Mouse (Mus musculus) MEL (cell line): ENCODE results near the gene Gm9918. TPM values are rescaled to one million over a fixed set of nuclear protein-coding genes. Genes with fewer than 3 reads are reported as not detected.

ENCODE experiments used
- DNase-seq: peaks from one replicate; pipeline ENCODE4 v3.0.0; 2011; ENCODE audit warnings: low read depth, low spot score
- H3K27ac ChIP-seq: 2 replicates; pipeline ENCODE4 v1.5.1; 2012; ENCODE audit warnings: low read depth, mild to moderate bottlenecking, control low read depth, low read length, moderate library complexity; ENCODE audit not compliant: control insufficient read depth
- H3K27me3 ChIP-seq, 2 experiments: fragments of 150-350 bp in 1 of 2; sonication (generic) in 1 of 2; 2 replicates each; pipeline ENCODE4 v1.6.1; 2012; ENCODE audit warnings: low read length in 2 of 2, mild to moderate bottlenecking in 2 of 2, improper control_type of control experiment in 1 of 2, moderate library complexity in 1 of 2; ENCODE audit not compliant: insufficient read depth in 2 of 2, control insufficient read depth in 1 of 2
- H3K36me3 ChIP-seq, 2 experiments: 2 replicates each; pipeline ENCODE4 v1.6.1; 2012 to 2014; ENCODE audit warnings: low read length in 2 of 2, improper control_type of control experiment in 1 of 2, inconsistent platforms in 1 of 2, mild to moderate bottlenecking in 1 of 2; ENCODE audit not compliant: insufficient read depth in 2 of 2, control insufficient read depth in 1 of 2
- H3K4me1 ChIP-seq, 2 experiments: fragments of 150-350 bp in 1 of 2; sonication (generic) in 1 of 2; 2 replicates each; pipeline ENCODE4 v1.6.1; 2012; ENCODE audit warnings: low read length in 2 of 2, improper control_type of control experiment in 1 of 2, mild to moderate bottlenecking in 1 of 2; ENCODE audit not compliant: insufficient read depth in 2 of 2, control insufficient read depth in 1 of 2
- H3K4me3 ChIP-seq, 2 experiments: fragments of 150-350 bp in 1 of 2; sonication (generic) in 1 of 2; 2 replicates each; pipeline ENCODE4 v1.5.1; 2012; ENCODE audit warnings: low read depth in 2 of 2, low read length in 2 of 2, mild to moderate bottlenecking in 2 of 2, moderate library complexity in 2 of 2, control low read depth in 1 of 2, improper control_type of control experiment in 1 of 2; ENCODE audit not compliant: control insufficient read depth in 1 of 2, insufficient read depth in 1 of 2
- H3K79me2 ChIP-seq: 2 replicates; pipeline ENCODE4 v1.6.1; 2012; ENCODE audit warnings: mild to moderate bottlenecking, low read length, moderate library complexity; ENCODE audit not compliant: control insufficient read depth, poor library complexity, insufficient read depth
- H3K9ac ChIP-seq: 2 replicates; pipeline ENCODE4 v1.6.1; 2012; ENCODE audit warnings: low read depth, mild to moderate bottlenecking, control low read depth, low read length, moderate library complexity; ENCODE audit not compliant: control insufficient read depth, poor library complexity, severe bottlenecking
- H3K9me3 ChIP-seq: fragments of 150-350 bp; sonication (generic); replicated peaks from 2 replicates; pipeline ENCODE4 v1.6.1; 2012; ENCODE audit warnings: mild to moderate bottlenecking, low read length, improper control_type of control experiment, moderate library complexity; ENCODE audit not compliant: insufficient read depth
- BHLHE40 ChIP-seq: IDR thresholded peaks from 2 replicates; pipeline ENCODE4 v1.6.1; 2012; ENCODE audit warnings: low read depth, mild to moderate bottlenecking, inconsistent platforms, low read length, improper control_type of control experiment, borderline replicate concordance
- CHD1 ChIP-seq: IDR thresholded peaks from 2 replicates; pipeline ENCODE4 v1.6.1; 2012; ENCODE audit warnings: low read depth, mild to moderate bottlenecking, inconsistent platforms, low read length, improper control_type of control experiment
- CHD2 ChIP-seq: IDR thresholded peaks from 2 replicates; pipeline ENCODE4 v1.6.1; 2011; ENCODE audit warnings: low read length, improper control_type of control experiment
- E2F4 ChIP-seq: IDR thresholded peaks from 2 replicates; pipeline ENCODE4 v1.6.1; 2011; ENCODE audit warnings: low read depth, low read length, improper control_type of control experiment, borderline replicate concordance
- EP300 ChIP-seq, 2 experiments: IDR thresholded peaks; 2 replicates each; pipeline ENCODE4 v1.6.1; 2011; ENCODE audit warnings: improper control_type of control experiment in 2 of 2, low read length in 2 of 2, low read depth in 1 of 2, mild to moderate bottlenecking in 1 of 2
- GABPA ChIP-seq: IDR thresholded peaks from 2 replicates; pipeline ENCODE4 v1.6.1; 2012; ENCODE audit warnings: low read depth, mild to moderate bottlenecking, inconsistent platforms, low read length, improper control_type of control experiment, moderate library complexity
- GATA1 ChIP-seq: IDR thresholded peaks from 2 replicates; pipeline ENCODE4 v1.6.1; 2011; ENCODE audit warnings: low read depth, low read length, improper control_type of control experiment
- HCFC1 ChIP-seq: IDR thresholded peaks from 2 replicates; pipeline ENCODE4 v1.6.1; 2012; ENCODE audit warnings: low read depth, mild to moderate bottlenecking, inconsistent platforms, low read length, improper control_type of control experiment, moderate library complexity
- JUND ChIP-seq: IDR thresholded peaks from 2 replicates; pipeline ENCODE4 v1.6.1; 2011; ENCODE audit warnings: low read depth, mild to moderate bottlenecking, improper control_type of control experiment, low read length
- KAT2A ChIP-seq: conservative IDR thresholded peaks from 2 replicates; pipeline ENCODE4 v1.6.1; 2012; ENCODE audit warnings: low read depth, low read length, improper control_type of control experiment, inconsistent platforms
- MAFK ChIP-seq: IDR thresholded peaks from 2 replicates; pipeline ENCODE4 v1.6.1; 2011; ENCODE audit warnings: low read depth, mild to moderate bottlenecking, low read length, improper control_type of control experiment, borderline replicate concordance
- MAX ChIP-seq: IDR thresholded peaks from 2 replicates; pipeline ENCODE4 v1.6.1; 2011; ENCODE audit warnings: low read length, improper control_type of control experiment
- MXI1 ChIP-seq: IDR thresholded peaks from 2 replicates; pipeline ENCODE4 v1.6.1; 2011; ENCODE audit warnings: mild to moderate bottlenecking, low read depth, low read length, improper control_type of control experiment
- MYB ChIP-seq: IDR thresholded peaks from 2 replicates; pipeline ENCODE4 v1.6.1; 2011; ENCODE audit warnings: mild to moderate bottlenecking, low read depth, low read length, improper control_type of control experiment
- MYC ChIP-seq: IDR thresholded peaks from 2 replicates; pipeline ENCODE4 v1.6.1; 2011; ENCODE audit warnings: low read depth, mild to moderate bottlenecking, low read length, improper control_type of control experiment, moderate library complexity
- NELFE ChIP-seq: IDR thresholded peaks from 2 replicates; pipeline ENCODE4 v1.6.1; 2011; ENCODE audit warnings: low read depth, low read length, improper control_type of control experiment
- NRF1 ChIP-seq: IDR thresholded peaks from 2 replicates; pipeline ENCODE4 v1.6.1; 2014; ENCODE audit warnings: low read depth, mild to moderate bottlenecking, inconsistent platforms, low read length, improper control_type of control experiment, moderate library complexity; ENCODE audit not compliant: poor library complexity, insufficient read depth, severe bottlenecking
- POLR2A ChIP-seq, 2 experiments: IDR thresholded peaks; 2 replicates each; pipeline ENCODE4 v1.6.1; 2011 to 2012; ENCODE audit warnings: low read length in 2 of 2, mild to moderate bottlenecking in 2 of 2, control low read depth in 1 of 2, improper control_type of control experiment in 1 of 2, low read depth in 1 of 2, moderate library complexity in 1 of 2; ENCODE audit not compliant: control insufficient read depth in 1 of 2, insufficient read depth in 1 of 2, poor library complexity in 1 of 2
- POLR2AphosphoS2 ChIP-seq: IDR thresholded peaks from 2 replicates; pipeline ENCODE4 v1.6.1; 2011; ENCODE audit warnings: low read length, improper control_type of control experiment
- POLR2AphosphoS5 ChIP-seq: IDR thresholded peaks from 2 replicates; pipeline ENCODE4 v1.6.1; 2012; ENCODE audit warnings: low read depth, borderline replicate concordance, mild to moderate bottlenecking, inconsistent platforms, low read length, moderate library complexity, mixed read lengths
- RAD21 ChIP-seq: IDR thresholded peaks from 2 replicates; pipeline ENCODE4 v1.6.1; 2011; ENCODE audit warnings: mild to moderate bottlenecking, low read depth, low read length, improper control_type of control experiment
- RCOR1 ChIP-seq: IDR thresholded peaks from 2 replicates; pipeline ENCODE4 v1.6.1; 2012; ENCODE audit warnings: low read depth, mild to moderate bottlenecking, inconsistent platforms, low read length, improper control_type of control experiment
- SIN3A ChIP-seq: IDR thresholded peaks from 2 replicates; pipeline ENCODE4 v1.6.1; 2012; ENCODE audit warnings: low read length, improper control_type of control experiment, inconsistent platforms
- SMC3 ChIP-seq: IDR thresholded peaks from 2 replicates; pipeline ENCODE4 v1.6.1; 2011; ENCODE audit warnings: low read depth, low read length, improper control_type of control experiment
- TCF12 ChIP-seq: IDR thresholded peaks from 2 replicates; pipeline ENCODE4 v1.6.1; 2014; ENCODE audit warnings: low read depth, mild to moderate bottlenecking, inconsistent platforms, low read length, improper control_type of control experiment, moderate library complexity
- UBTF ChIP-seq: IDR thresholded peaks from 2 replicates; pipeline ENCODE4 v1.6.1; 2012; ENCODE audit warnings: low read depth, mild to moderate bottlenecking, inconsistent platforms, low read length, improper control_type of control experiment, moderate library complexity, borderline replicate concordance; ENCODE audit not compliant: insufficient read depth
- USF1 ChIP-seq: IDR thresholded peaks from 2 replicates; pipeline ENCODE4 v1.6.1; 2014; ENCODE audit warnings: low read depth, mild to moderate bottlenecking, inconsistent platforms, low read length, improper control_type of control experiment, moderate library complexity
- USF2 ChIP-seq, 2 experiments: IDR thresholded peaks; 2 replicates each; pipeline ENCODE4 v1.6.1; 2011 to 2012; ENCODE audit warnings: improper control_type of control experiment in 2 of 2, low read length in 2 of 2, borderline replicate concordance in 1 of 2, inconsistent platforms in 1 of 2, low read depth in 1 of 2, mild to moderate bottlenecking in 1 of 2; ENCODE audit not compliant: insufficient read depth in 1 of 2
- ZC3H11A ChIP-seq: IDR thresholded peaks from 2 replicates; pipeline ENCODE4 v1.6.1; 2012; ENCODE audit warnings: low read depth, mild to moderate bottlenecking, inconsistent platforms, low read length, improper control_type of control experiment
- ZKSCAN1 ChIP-seq: IDR thresholded peaks from 2 replicates; pipeline ENCODE4 v1.6.1; 2012; ENCODE audit warnings: low read depth, mild to moderate bottlenecking, inconsistent platforms, low read length, improper control_type of control experiment, moderate library complexity
- ZMIZ1 ChIP-seq: IDR thresholded peaks from 2 replicates; pipeline ENCODE4 v1.6.1; 2012; ENCODE audit warnings: low read depth, mild to moderate bottlenecking, inconsistent platforms, low read length, improper control_type of control experiment, moderate library complexity
- ZNF384 ChIP-seq: IDR thresholded peaks from 2 replicates; pipeline ENCODE4 v1.6.1; 2012; ENCODE audit warnings: low read depth, mild to moderate bottlenecking, inconsistent platforms, low read length, improper control_type of control experiment
- polyA plus RNA-seq, 2 experiments: library from polyadenylated mRNA; stranded (reverse) in 1 of 2; unstranded in 1 of 2; fragments of >175 nt in 1 of 2; fragments of >200 nt in 1 of 2; gene quantifications; 2 replicates each; pipeline versions ENCODE4 v1.2.1 to v1.2.4; 2012; ENCODE audit warnings: low replicate concordance in 2 of 2, low read depth in 1 of 2; ENCODE audit not compliant: insufficient read length in 2 of 2, insufficient read depth in 1 of 2, missing spikeins in 1 of 2
- total RNA-seq: library from RNA; depleted of rRNA; stranded (reverse); fragments of 300-350 nt; gene quantifications from 2 replicates; pipeline ENCODE4 v1.2.3, GENCODE M21; 2012

Gm9918 gene
- total and polyA plus RNA-seq, 3 experiments, result 0.04 TPM; not detected in 2

DNA sequence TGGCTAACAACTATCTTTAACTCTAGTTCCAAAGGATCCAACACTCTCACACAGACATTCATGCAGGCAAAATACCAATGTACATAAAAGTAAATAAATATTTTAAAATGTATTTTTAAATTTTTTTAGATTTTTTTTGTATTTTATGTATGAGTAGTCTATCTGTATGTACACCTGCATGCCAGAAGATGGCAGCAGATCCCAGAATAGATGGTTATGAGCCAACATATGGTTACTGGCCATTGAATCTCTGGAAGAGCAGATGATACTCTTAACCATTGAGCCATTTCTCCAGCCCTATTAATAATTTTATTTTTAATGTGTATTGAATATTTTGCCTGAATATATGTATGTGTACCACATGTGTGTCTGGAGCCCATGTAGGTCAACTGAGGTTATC lies 17.0 kb downstream of the Gm9918 start (continued):
- no peak for TF ChIP-seq JUND
- no peak for TF ChIP-seq MAFK
- no peak for TF ChIP-seq USF2 (IDR thresholded peaks at IDR 0.05; ENCODE audit: borderline replicate concordance in 1 of 2, insufficient read depth in 1 of 2, low read depth in 1 of 2, low read length in 2 of 2)
- no peak for TF ChIP-seq HCFC1
- 0 out of 2 replicates have a peak, but pooled peaks have one; percentile 24 for TF ChIP-seq RCOR1
- no peak for TF ChIP-seq GABPA
- TF ChIP-seq POLR2AphosphoS5, result no peak
- no peak for TF ChIP-seq MYB
- TF ChIP-seq KAT2A, result no peak
- no peak for TF ChIP-seq EP300 (IDR thresholded peaks at IDR 0.05; ENCODE audit: low read depth in 1 of 2, low read length in 2 of 2)
- TF ChIP-seq ZKSCAN1, result 0 out of 2 replicates have a peak, but pooled peaks have one; percentile 65
- TF ChIP-seq ZNF384, result peak; percentile 87
- no peak for TF ChIP-seq CHD2
- 0 out of 2 replicates have a peak, but pooled peaks have one; percentile 14 for TF ChIP-seq MAX
- no peak for TF ChIP-seq USF1
- no peak for TF ChIP-seq E2F4
- 0 out of 2 replicates have a peak, but pooled peaks have one; percentile 7 for TF ChIP-seq BHLHE40

DNA sequence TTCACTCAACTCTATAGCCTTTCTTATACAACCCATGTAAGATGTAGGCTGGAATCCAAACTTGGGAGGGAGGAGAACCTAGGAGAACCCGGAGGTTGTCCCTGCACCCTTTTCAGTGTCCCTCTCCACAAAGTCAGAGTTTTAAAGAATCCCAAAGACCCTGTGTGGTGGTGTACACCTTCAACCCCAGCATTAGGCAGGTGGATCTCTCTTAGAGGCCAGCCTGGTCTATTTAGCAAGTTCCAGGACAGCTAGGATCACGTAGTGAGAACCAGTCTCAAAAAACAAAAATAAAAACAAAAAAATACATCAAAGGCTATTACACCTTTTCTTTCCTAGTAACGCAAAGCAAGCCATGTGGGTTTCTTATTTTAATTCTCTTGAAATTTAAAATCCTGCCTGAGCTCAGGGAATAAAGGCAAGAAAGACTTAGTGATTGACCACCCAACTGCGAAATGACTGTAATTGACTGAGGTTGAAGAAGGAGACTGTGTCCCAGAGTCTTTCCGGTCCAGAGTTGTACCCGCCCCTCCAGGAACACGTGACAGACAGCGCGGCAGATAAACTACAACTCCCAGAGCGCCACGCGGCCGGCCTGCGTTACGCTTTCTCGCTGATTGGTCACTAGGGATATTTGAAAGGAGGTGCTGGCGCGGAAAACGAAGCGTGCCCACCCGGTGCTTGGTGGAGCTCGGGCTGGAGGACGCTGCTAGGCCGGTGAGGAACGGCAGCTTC lies 25.4 kb downstream of the Gm9918 start, which contains the start of gene Espl1:
Gene Espl1, plus strand, starts transcription at position 634 of the 735 bp plus-strand sequence.
- DNase-seq, result peak; percentile 99
- Histone ChIP-seq H3K27me3 (no peaks in the 10 kb centered on the region), H3K27ac (peak within 1 kb of the TSS; percentile 33), H3K9ac (peak within 1 kb of the TSS; percentile 77), H3K79me2 (peaks cover 29% of the 10 kb centered on the region), H3K4me1 (peaks cover 4 to 8% of the 10 kb centered on the region in 2 experiments; a peak in 3 of 4 replicates), H3K4me3 (peak within 1 kb of the TSS; percentile 61 to 72), H3K36me3 (peaks cover 2 to 15% of the 10 kb centered on the region in 2 experiments), H3K9me3 (no peaks in the 10 kb centered on the region)
- TF ChIP-seq MXI1, result peak; percentile 99
- TF ChIP-seq JUND, result no peak
- no peak for TF ChIP-seq RAD21
- no peak for TF ChIP-seq UBTF
- TF ChIP-seq RCOR1, result peak; percentile 30; the same call in 1 of the 2 replicates
- TF ChIP-seq SIN3A, result peak; percentile 99
- peak; percentile 74 for TF ChIP-seq TCF12
- peak; percentile 96 for TF ChIP-seq POLR2AphosphoS2
- peak; percentile 99 for TF ChIP-seq MAX
- peak; percentile 100 for TF ChIP-seq USF1
- no peak for TF ChIP-seq ZC3H11A
- TF ChIP-seq KAT2A, result peak; percentile 97
- peak; percentile 98 for TF ChIP-seq MYC
- peak; percentile 72 for TF ChIP-seq CHD2
- peak; percentile 52; the same call in 1 of the 2 replicates for TF ChIP-seq NRF1
- TF ChIP-seq GATA1, result peak; percentile 34; the same call in 1 of the 2 replicates
- TF ChIP-seq USF2 (IDR thresholded peaks at IDR 0.05; ENCODE audit: borderline replicate concordance in 1 of 2, insufficient read depth in 1 of 2, low read depth in 1 of 2, low read length in 2 of 2), result peak; percentile 87 to 95
- no peak for TF ChIP-seq EP300 (IDR thresholded peaks at IDR 0.05; ENCODE audit: low read depth in 1 of 2, low read length in 2 of 2)
- TF ChIP-seq SMC3, result no peak
- 0 out of 2 replicates have a peak, but pooled peaks have one; percentile 53 for TF ChIP-seq CHD1
- TF ChIP-seq NELFE, result peak; percentile 93
- TF ChIP-seq POLR2A (IDR thresholded peaks at IDR 0.05; ENCODE audit: control insufficient read depth in 1 of 2, insufficient read depth in 1 of 2, low read depth in 1 of 2, low read length in 2 of 2, poor library complexity in 1 of 2), result peak in 1 of 2 experiments; percentile 99; a peak in 3 of 4 replicates
- peak; percentile 98 for TF ChIP-seq ZMIZ1
